Mouse (Mus musculus) embryonic fibroblast, embryonic 13.5 days (primary cell): ENCODE measurements around the gene Galnt17.

Experiments
- CTCF ChIP-seq: IDR thresholded peaks from 2 replicates; pipeline ENCODE4 v1.5.1; 2011; ENCODE audit warnings: mild to moderate bottlenecking, control low read depth, low read length, moderate library complexity, borderline replicate concordance; ENCODE audit not compliant: insufficient read depth
- POLR2A ChIP-seq: IDR thresholded peaks from 2 replicates; pipeline ENCODE4 v1.6.1; 2011; ENCODE audit warnings: low read depth, mild to moderate bottlenecking, control low read depth, low read length, moderate library complexity

DNA sequence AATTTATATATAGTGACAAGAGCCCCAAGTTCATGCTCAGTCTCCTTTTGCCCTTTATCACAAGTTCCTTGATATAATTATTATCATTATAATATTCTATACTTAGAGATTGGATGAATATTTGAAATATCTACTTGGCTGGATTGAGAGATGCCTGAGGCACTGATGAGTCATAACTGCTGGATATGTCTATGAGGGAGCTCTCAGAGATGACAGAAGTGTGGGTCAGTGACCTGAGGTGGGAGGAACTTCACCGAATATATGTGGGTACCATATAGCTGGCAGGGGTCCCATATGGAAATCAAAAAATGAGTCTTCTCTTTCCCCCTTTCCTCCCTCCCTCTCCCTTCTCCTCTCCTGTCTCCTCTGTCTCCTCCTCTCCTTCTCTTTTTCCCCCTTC lies 127.5 kb downstream of the Galnt17 start:
- TF ChIP-seq CTCF (no peak), POLR2A (no peak)
